Comparison of ENCODE assay signal across 22 mouse cellular contexts in genomic region chr3:113697471-113697870, GRCm38 (mm10).
DNase-seq lines count a peak whose midpoint lies in the region; ATAC-seq and TF ChIP-seq lines count a peak whose summit lies in the region.
"Had no signal": no experiment of that assay in that cellular context is flagged by ENCODE, and none has a peak within 500 bp of the region (broad histone marks: within the 10 kb centered on the region; RNA-seq: fewer than 3 reads in every experiment).

No protein-coding gene starts in this region.

- no peaks in the 10 kb centered on the region for H3K36me3 ChIP-seq in forebrain, embryonic 10.5 days (replicated peaks)
- H3K36me3 ChIP-seq in forebrain, embryonic 11.5 days (ENCODE audit: control insufficient read depth, insufficient read depth, low read length), result no peaks in the 10 kb centered on the region
- H3K36me3 ChIP-seq: embryonic facial prominence, embryonic 13.5 days; heart, embryonic 13.5 days; hindbrain, embryonic 12.5 days had no signal

- H3K9ac ChIP-seq in forebrain, embryonic 11.5 days (ENCODE audit: low read length), result no peak overlapping the region
- H3K9ac ChIP-seq: embryonic facial prominence, embryonic 13.5 days; heart, embryonic 13.5 days; hindbrain, embryonic 12.5 days had no signal

- WGBS in forebrain, embryonic 10.5 days, result 56% methylated on average over 2 of the region's 2 CpGs
- 42% methylated on average over 2 of the region's 2 CpGs for WGBS in forebrain, embryonic 11.5 days

- no peaks in the 10 kb centered on the region for H3K27me3 ChIP-seq in forebrain, embryonic 10.5 days (ENCODE audit: poor library complexity, severe bottlenecking)
- no peaks in the 10 kb centered on the region for H3K27me3 ChIP-seq in forebrain, embryonic 11.5 days (ENCODE audit: control insufficient read depth, insufficient read depth, low read length)
- H3K27me3 ChIP-seq: embryonic facial prominence, embryonic 13.5 days; heart, embryonic 13.5 days; hindbrain, embryonic 12.5 days had no signal

- no peak for TF ChIP-seq POLR2A in brain, embryonic 14.5 days (IDR thresholded peaks at IDR 0.05; ENCODE audit: borderline replicate concordance, extremely low read depth, insufficient read depth, insufficient read length, poor library complexity, severe bottlenecking)

- DNase-seq in forebrain, embryonic 10.5 days (ENCODE audit: extremely low spot score, low spot score), result no peak
- no peak for DNase-seq in forebrain, embryonic 11.5 days (ENCODE audit: low spot score)
- peak; percentile 7 for DNase-seq in retina, postnatal 1 day
- no peak for DNase-seq in retina, embryonic 14.5 days (ENCODE audit: low spot score)
- DNase-seq in brain, embryonic 14.5 days (ENCODE audit: low read depth), result peak; percentile 41
- DNase-seq in right cerebral cortex, postnatal 10 days (ENCODE audit: low spot score in 2 of 2), result no peak
- DNase-seq in cerebellum, postnatal 14 days, result no peak
- DNase-seq: adrenal gland, postnatal 14 days; cerebellum, adult 11 months; cerebellum, adult 8-10 months; cerebellum, postnatal 25 days; gastrocnemius, postnatal 36 days; heart, adult 11 months; heart, postnatal 36 days had no signal

- no peak overlapping the region for H3K4me2 ChIP-seq in forebrain, embryonic 11.5 days (ENCODE audit: low read depth, low read length, severe bottlenecking)
- H3K4me2 ChIP-seq: embryonic facial prominence, embryonic 13.5 days; heart, embryonic 13.5 days; hindbrain, embryonic 12.5 days had no signal

- no peaks in the 10 kb centered on the region for H3K9me3 ChIP-seq in forebrain, embryonic 10.5 days
- H3K9me3 ChIP-seq in forebrain, embryonic 11.5 days (ENCODE audit: control insufficient read depth, low read length), result no peaks in the 10 kb centered on the region
- H3K9me3 ChIP-seq: embryonic facial prominence, embryonic 13.5 days; heart, embryonic 13.5 days; hindbrain, embryonic 12.5 days had no signal

- peaks cover 26% of the 10 kb centered on the region for H3K4me1 ChIP-seq in forebrain, embryonic 10.5 days
- H3K4me1 ChIP-seq in forebrain, embryonic 11.5 days (replicated peaks; ENCODE audit: control insufficient read depth, insufficient read depth, low read length), result no peaks in the 10 kb centered on the region
- H3K4me1 ChIP-seq: embryonic facial prominence, embryonic 13.5 days; heart, embryonic 13.5 days; hindbrain, embryonic 12.5 days had no signal

- no peak overlapping the region for H3K4me3 ChIP-seq in forebrain, embryonic 10.5 days
- H3K4me3 ChIP-seq in forebrain, embryonic 11.5 days (ENCODE audit: low read depth, low read length), result no peak overlapping the region
- H3K4me3 ChIP-seq: embryonic facial prominence, embryonic 13.5 days; heart, embryonic 13.5 days; hindbrain, embryonic 12.5 days had no signal

- 0 out of 2 replicates have a peak overlapping the region, but pooled peaks have one; percentile 15 for H3K27ac ChIP-seq in forebrain, embryonic 10.5 days
- H3K27ac ChIP-seq in forebrain, embryonic 11.5 days (ENCODE audit: low read depth, low read length), result no peak overlapping the region
- H3K27ac ChIP-seq: embryonic facial prominence, embryonic 13.5 days; heart, embryonic 13.5 days; hindbrain, embryonic 12.5 days had no signal

- no peak for TF ChIP-seq CTCF in brain, embryonic 14.5 days (IDR thresholded peaks at IDR 0.05; ENCODE audit: borderline replicate concordance, extremely low read depth, insufficient read depth, insufficient read length)

- ATAC-seq in forebrain, embryonic 11.5 days (replicated peaks; ENCODE audit: low FRiP score), result no peak
- ATAC-seq: activated CD4-positive, CD25-positive, alpha-beta regulatory T cell, adult 4 months; hindbrain, embryonic 16.5 days; inflammation-experienced regulatory T-cells, adult 6 months; intestine, postnatal 0 days; Patski had no signal

Comparison
In these comparisons a context has a peak if more than half of its experiments do, and no peak if none do; other contexts are left out.
1. DNase-seq: peak in retina, postnatal 1 day (single experiment) and brain, embryonic 14.5 days (single experiment); none in forebrain, embryonic 10.5 days (single experiment), forebrain, embryonic 11.5 days (single experiment), retina, embryonic 14.5 days (single experiment), right cerebral cortex, postnatal 10 days (0 of 2) and cerebellum, postnatal 14 days (0 of 2).